Mouse (Mus musculus) ovary, adult 10 weeks (tissue): ENCODE measurements around the gene Gapvd1. TPM values are rescaled to one million over a fixed set of nuclear protein-coding genes. Genes with fewer than 3 reads are reported as not detected.

Experiments used
- polyA plus RNA-seq: library from polyadenylated mRNA; stranded (reverse); fragments of 350-450 nt; fragmentation: Illumina TruSeq; extraction: RNeasy Lipid Tissue Mini Kit (QIAGEN cat#74804); gene quantifications from one replicate; pipeline ENCODE4 v1.2.3, GENCODE M21; 2014

The Gapvd1 gene
- polyA plus RNA-seq: 67.2 TPM

DNA sequence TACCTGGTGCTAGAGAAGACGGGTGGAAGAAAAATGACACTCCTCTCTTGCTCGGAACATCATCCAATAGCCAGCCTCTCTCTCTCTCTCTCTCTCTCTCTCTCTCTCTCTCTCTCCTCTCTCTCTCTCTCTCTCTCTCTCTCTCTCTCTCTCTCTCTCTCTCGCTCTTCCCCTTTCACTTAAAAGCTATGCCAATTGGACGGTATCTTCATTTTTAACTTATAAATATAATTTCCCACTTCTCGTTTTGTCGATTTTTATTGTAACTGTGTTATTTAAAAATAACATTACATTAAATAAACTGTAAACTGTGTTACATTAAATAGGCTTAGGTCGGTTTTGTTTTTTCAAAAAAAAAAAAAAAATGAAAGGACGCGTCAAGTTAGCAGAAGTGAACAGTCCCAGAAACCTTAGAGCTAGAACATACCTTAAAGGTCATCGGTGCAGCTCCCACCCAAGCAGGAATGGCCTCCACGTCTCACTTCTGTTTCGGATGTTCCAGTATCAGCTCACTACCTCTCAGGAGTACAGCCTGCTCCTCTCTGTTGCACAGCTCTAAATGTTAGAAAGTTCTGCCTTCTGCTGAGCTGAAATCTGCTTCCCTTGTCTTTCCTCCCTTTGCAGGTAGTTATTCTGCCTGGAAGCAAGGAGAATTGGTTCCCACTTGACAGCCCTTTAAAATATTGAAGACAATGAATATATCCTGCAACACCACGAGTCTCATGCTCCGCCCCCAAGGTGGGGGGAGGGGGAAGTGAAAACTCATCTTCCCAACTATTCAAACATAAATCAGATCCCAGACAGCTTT lies at the start of gene Gapvd1:
Gene Gapvd1, minus strand, starts transcription at position 682 of the 808 bp plus-strand sequence.

GRCm38 (mm10) chr2:34799357-34800256 lies 44.6 kb upstream of the Gapvd1 start, which contains the start of gene Rabepk:
TSS of gene Rabepk (minus strand) at chr2:34799912.

GRCm38 (mm10) chr2:34771368-34772226 lies 16.6 kb upstream of the Gapvd1 start, which contains the start of gene Hspa5:
TSS of gene Hspa5 (plus strand) at chr2:34771970.

Other genes with a start within 250 kb of the Gapvd1 start
- 2,007 TPM for gene Hspa5, start 16.7 kb upstream of the Gapvd1 start, polyA plus RNA-seq
- gene Rabepk, start 44.7 kb upstream of the Gapvd1 start, polyA plus RNA-seq: 7.7 TPM
- gene Fbxw2, start 71.1 kb upstream of the Gapvd1 start, polyA plus RNA-seq: 119 TPM
- gene Gm34653, start 77.8 kb upstream of the Gapvd1 start, polyA plus RNA-seq: not detected
- gene Cutal, start 119.2 kb upstream of the Gapvd1 start, polyA plus RNA-seq: 2.4 TPM
- 49.0 TPM for gene Psmd5, start 119.7 kb upstream of the Gapvd1 start, polyA plus RNA-seq
- gene Phf19, start 158.8 kb upstream of the Gapvd1 start, polyA plus RNA-seq: 0.11 TPM
- gene Traf1, start 206.5 kb upstream of the Gapvd1 start, polyA plus RNA-seq: 0.46 TPM